Mouse (Mus musculus): ENCODE measurements around the gene Abcc8.
"Not testable (repeated sequence)": the region's sequence is repeated elsewhere in the genome, so short reads cannot be mapped to it uniquely, and the experiment has no call there.

Gene Abcc8

GRCm38 (mm10) chr7:46179431-46180275, at the start of gene Abcc8:
TSS of gene Abcc8 (minus strand) at chr7:46180033.
- in situ Hi-C loops (cut with MboI, MseI), result loop anchor here (5.0 kb wide), 1 partner anchor 82 kb away; no protein-coding TSS in a partner anchor

GRCm38 (mm10) chr7:46226936-46227335, 47.1 kb upstream of the Abcc8 start:
- in situ Hi-C loops (cut with MboI, MseI), result loop anchor here (5.0 kb wide), 1 partner anchor 130 kb away; no protein-coding TSS in a partner anchor

- in situ Hi-C loops (cut with MboI, MseI), result loop anchor here (5.0 kb wide), 1 partner anchor 129 kb away; no protein-coding TSS in a partner anchor
These were observed 46.4 kb upstream of the Abcc8 start for GRCm38 (mm10) chr7:46226253-46226652.

GRCm38 (mm10) chr7:46220591-46221129, 40.8 kb upstream of the Abcc8 start:
- in situ Hi-C loops (cut with MboI, MseI), result no loop called here

GRCm38 (mm10) chr7:46218415-46218814, 38.6 kb upstream of the Abcc8 start:
- in situ Hi-C loops (cut with MboI, MseI), result no loop called here

GRCm38 (mm10) chr7:46216481-46216880, 36.6 kb upstream of the Abcc8 start:
- in situ Hi-C loops (cut with MboI, MseI), result no loop called here

- in situ Hi-C loops (cut with MboI, MseI), result no loop called here
These were observed 30.4 kb upstream of the Abcc8 start for GRCm38 (mm10) chr7:46210276-46210675.

- in situ Hi-C loops (cut with MboI, MseI), result no loop called here
These were observed 28.3 kb upstream of the Abcc8 start for GRCm38 (mm10) chr7:46208131-46208530.

- in situ Hi-C loops (cut with MboI, MseI), result loop anchor here (5.0 kb wide), 1 partner anchor 102 kb away; the partner anchor contains the start of gene Kcnj11
These were observed 24.9 kb upstream of the Abcc8 start for GRCm38 (mm10) chr7:46204775-46205174.

GRCm38 (mm10) chr7:46204046-46204471, 24.2 kb upstream of the Abcc8 start:
- in situ Hi-C loops (cut with MboI, MseI), result loop anchor here (5.0 kb wide), 1 partner anchor 102 kb away; the partner anchor contains the start of gene Kcnj11

GRCm38 (mm10) chr7:46201649-46202048, 21.8 kb upstream of the Abcc8 start:
- in situ Hi-C loops (cut with MboI, MseI), result loop anchor here (5.0 kb wide), 1 partner anchor 99 kb away; the partner anchor contains the start of gene Kcnj11

- in situ Hi-C loops (cut with MboI, MseI), result loop anchor here (5.0 kb wide), 1 partner anchor 98 kb away; the partner anchor contains the start of gene Kcnj11
These were observed 20.2 kb upstream of the Abcc8 start for GRCm38 (mm10) chr7:46200021-46200420.

GRCm38 (mm10) chr7:46195356-46195755, 15.5 kb upstream of the Abcc8 start:
- in situ Hi-C loops (cut with MboI, MseI), result no loop called here

- in situ Hi-C loops (cut with MboI, MseI), result no loop called here
These were observed 4.4 kb upstream of the Abcc8 start for GRCm38 (mm10) chr7:46184232-46184631.

- in situ Hi-C loops (cut with MboI, MseI), result no loop called here
These were observed 1.8 kb upstream of the Abcc8 start for GRCm38 (mm10) chr7:46181590-46181989.

GRCm38 (mm10) chr7:46168980-46169379, 10.9 kb downstream of the Abcc8 start:
- in situ Hi-C loops (cut with MboI, MseI), result not testable (repeated sequence)

- in situ Hi-C loops (cut with MboI, MseI), result no loop called here
These were observed 11.4 kb downstream of the Abcc8 start for GRCm38 (mm10) chr7:46168402-46168801.

- in situ Hi-C loops (cut with MboI, MseI), result no loop called here
These were observed 11.9 kb downstream of the Abcc8 start for GRCm38 (mm10) chr7:46167901-46168300.

- in situ Hi-C loops (cut with MboI, MseI), result no loop called here
These were observed 14.0 kb downstream of the Abcc8 start for GRCm38 (mm10) chr7:46165876-46166275.

GRCm38 (mm10) chr7:46162731-46163130, 17.1 kb downstream of the Abcc8 start:
- in situ Hi-C loops (cut with MboI, MseI), result no loop called here

- in situ Hi-C loops (cut with MboI, MseI), result no loop called here
These were observed 17.6 kb downstream of the Abcc8 start for GRCm38 (mm10) chr7:46162132-46162727.

GRCm38 (mm10) chr7:46161615-46162014, 18.2 kb downstream of the Abcc8 start:
- in situ Hi-C loops (cut with MboI, MseI), result no loop called here
